Comparison of ENCODE assay signal across 19 mouse cellular contexts in the genomic region with DNA sequence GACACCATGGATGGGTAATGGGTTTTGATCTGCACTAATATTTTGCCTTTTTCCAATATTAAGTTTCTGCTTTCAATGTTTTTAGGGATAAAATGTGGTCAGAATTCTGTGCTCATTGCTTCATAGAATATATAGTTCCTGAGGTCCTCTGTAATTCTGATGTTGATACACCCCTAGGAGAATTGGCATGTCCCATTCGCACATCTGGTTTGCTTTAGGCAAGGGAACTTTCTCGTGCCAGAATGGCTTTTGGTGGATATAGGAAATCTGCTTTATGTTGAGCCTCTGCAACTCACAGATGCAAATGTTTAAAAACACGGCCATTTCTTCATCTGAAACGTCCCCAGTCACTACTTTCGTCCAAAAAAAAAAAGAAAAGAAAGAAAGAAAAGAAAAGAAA.
DNase-seq lines count a peak whose midpoint lies in the region; ATAC-seq and TF ChIP-seq lines count a peak whose summit lies in the region.
"Had no signal": no experiment of that assay in that cellular context is flagged by ENCODE, and none has a peak within 500 bp of the region (broad histone marks: within the 10 kb centered on the region; RNA-seq: fewer than 3 reads in every experiment).

No protein-coding gene starts in this region.

- ATAC-seq in embryonic facial prominence, embryonic 12.5 days (ENCODE audit: insufficient number of reproducible peaks, insufficient read depth, low FRiP score, low TSS enrichment) = 0 out of 2 replicates have a peak, but pooled peaks have one; percentile 31
- peak; percentile 44; the same call in 1 of the 2 replicates for ATAC-seq in limb, embryonic 11.5 days (ENCODE audit: insufficient number of reproducible peaks, low FRiP score, low TSS enrichment, low read depth)
- ATAC-seq: forebrain, embryonic 16.5 days; hindbrain, embryonic 16.5 days; intestine, embryonic 16.5 days had no signal

- no peaks in the 10 kb centered on the region for H3K36me3 ChIP-seq in heart, embryonic 10.5 days
- no peaks in the 10 kb centered on the region for H3K36me3 ChIP-seq in embryonic facial prominence, embryonic 12.5 days
- no peaks in the 10 kb centered on the region for H3K36me3 ChIP-seq in limb, embryonic 11.5 days (ENCODE audit: control insufficient read depth, insufficient read depth, low read length)
- no peaks in the 10 kb centered on the region for H3K36me3 ChIP-seq in hindbrain, embryonic 10.5 days
- H3K36me3 ChIP-seq: heart, embryonic 13.5 days; kidney, embryonic 15.5 days; midbrain, embryonic 10.5 days had no signal

- no peak overlapping the region for H3K4me3 ChIP-seq in heart, embryonic 10.5 days
- no peak overlapping the region for H3K4me3 ChIP-seq in embryonic facial prominence, embryonic 12.5 days
- H3K4me3 ChIP-seq in limb, embryonic 11.5 days (ENCODE audit: low read depth, low read length) = no peak overlapping the region
- no peak overlapping the region for H3K4me3 ChIP-seq in cerebellum, adult 2 months (replicated peaks; ENCODE audit: insufficient read depth, low read depth, low read length)
- H3K4me3 ChIP-seq in hindbrain, embryonic 10.5 days = no peak overlapping the region
- H3K4me3 ChIP-seq: heart, embryonic 13.5 days; kidney, embryonic 15.5 days; left cerebral cortex, adult 2 months; midbrain, embryonic 10.5 days had no signal

- 73% methylated on average over 5 of the region's 5 CpGs for WGBS in heart, embryonic 10.5 days
- WGBS in embryonic facial prominence, embryonic 12.5 days = 30% methylated on average over 5 of the region's 5 CpGs
- 23% methylated on average over 5 of the region's 5 CpGs for WGBS in limb, embryonic 11.5 days
- WGBS in cerebellum, adult 2 months = 97% methylated on average over 5 of the region's 5 CpGs
- 72% methylated on average over 5 of the region's 5 CpGs for WGBS in hindbrain, embryonic 10.5 days

- peaks cover 10% of the 10 kb centered on the region for H3K4me1 ChIP-seq in heart, embryonic 10.5 days
- H3K4me1 ChIP-seq in embryonic facial prominence, embryonic 12.5 days = peaks cover 29% of the 10 kb centered on the region
- peaks cover 17% of the 10 kb centered on the region for H3K4me1 ChIP-seq in limb, embryonic 11.5 days (ENCODE audit: control insufficient read depth, insufficient read depth, low read length)
- peaks cover 7% of the 10 kb centered on the region for H3K4me1 ChIP-seq in cerebellum, adult 2 months (ENCODE audit: control insufficient read depth, insufficient read depth, low read length)
- peaks cover 12% of the 10 kb centered on the region; the same call in 1 of the 2 replicates for H3K4me1 ChIP-seq in hindbrain, embryonic 10.5 days (replicated peaks)

- H3K27ac ChIP-seq in heart, embryonic 10.5 days = no peak overlapping the region
- peak overlapping the region; percentile 92 for H3K27ac ChIP-seq in embryonic facial prominence, embryonic 12.5 days
- H3K27ac ChIP-seq in limb, embryonic 11.5 days (replicated peaks; ENCODE audit: low read depth, low read length) = 0 out of 2 replicates have a peak overlapping the region, but pooled peaks have one; percentile 42
- no peak overlapping the region for H3K27ac ChIP-seq in cerebellum, adult 2 months (ENCODE audit: insufficient read depth, low read length)
- no peak overlapping the region for H3K27ac ChIP-seq in hindbrain, embryonic 10.5 days
- H3K27ac ChIP-seq: heart, embryonic 13.5 days; kidney, embryonic 15.5 days; left cerebral cortex, adult 2 months; macrophage; midbrain, embryonic 10.5 days had no signal

- no peaks in the 10 kb centered on the region for H3K9me3 ChIP-seq in heart, embryonic 10.5 days
- H3K9me3 ChIP-seq in embryonic facial prominence, embryonic 12.5 days = no peaks in the 10 kb centered on the region
- H3K9me3 ChIP-seq in limb, embryonic 11.5 days (ENCODE audit: control insufficient read depth, low read length) = no peaks in the 10 kb centered on the region
- H3K9me3 ChIP-seq in hindbrain, embryonic 10.5 days = no peaks in the 10 kb centered on the region
- H3K9me3 ChIP-seq: heart, embryonic 13.5 days; kidney, embryonic 15.5 days; midbrain, embryonic 10.5 days had no signal

- intact Hi-C loops in heart, postnatal 36 days (cut with DNase I) = no loop called here

- H3K9ac ChIP-seq in embryonic facial prominence, embryonic 12.5 days = no peak overlapping the region
- no peak overlapping the region for H3K9ac ChIP-seq in limb, embryonic 11.5 days (ENCODE audit: low read length)
- H3K9ac ChIP-seq: heart, embryonic 13.5 days; kidney, embryonic 15.5 days had no signal

- TF ChIP-seq CTCF in cerebellum, adult 2 months (IDR thresholded peaks at IDR 0.05; ENCODE audit: borderline replicate concordance, insufficient read depth, low read depth, low read length) = no peak

- H3K4me2 ChIP-seq in embryonic facial prominence, embryonic 12.5 days (replicated peaks) = no peak overlapping the region
- H3K4me2 ChIP-seq in limb, embryonic 11.5 days (ENCODE audit: low read depth, severe bottlenecking) = no peak overlapping the region
- H3K4me2 ChIP-seq: heart, embryonic 13.5 days; kidney, embryonic 15.5 days had no signal

- TF ChIP-seq POLR2A in cerebellum, adult 2 months (IDR thresholded peaks at IDR 0.05; ENCODE audit: borderline replicate concordance, insufficient read depth, low read length) = no peak

- peak; percentile 24 for DNase-seq in heart, embryonic 10.5 days (ENCODE audit: low spot score)
- no peak for DNase-seq in heart, postnatal 36 days
- peak; percentile 80 for DNase-seq in NIH3T3 (ENCODE audit: low read depth)
- DNase-seq in limb, embryonic 11.5 days (ENCODE audit: low spot score) = no peak
- no peak for DNase-seq in cerebellum, adult 2 months
- DNase-seq in kidney, postnatal 25 days = no peak
- DNase-seq in hindbrain, embryonic 10.5 days (ENCODE audit: low spot score) = no peak
- DNase-seq: B cell, adult 2 months; cerebellum, adult 9-10 months; liver had no signal

- H3K27me3 ChIP-seq in heart, embryonic 10.5 days (ENCODE audit: insufficient read depth, poor library complexity, severe bottlenecking) = no peaks in the 10 kb centered on the region
- no peaks in the 10 kb centered on the region for H3K27me3 ChIP-seq in embryonic facial prominence, embryonic 12.5 days
- H3K27me3 ChIP-seq in limb, embryonic 11.5 days (ENCODE audit: control insufficient read depth, insufficient read depth, low read length) = no peaks in the 10 kb centered on the region
- no peaks in the 10 kb centered on the region for H3K27me3 ChIP-seq in cerebellum, adult 2 months (ENCODE audit: control insufficient read depth, insufficient read depth, low read length)
- no peaks in the 10 kb centered on the region for H3K27me3 ChIP-seq in hindbrain, embryonic 10.5 days (ENCODE audit: insufficient read depth, poor library complexity, severe bottlenecking)
- H3K27me3 ChIP-seq: heart, embryonic 13.5 days; kidney, embryonic 15.5 days had no signal

Comparison
In these comparisons a context has a peak if more than half of its experiments do, and no peak if none do; other contexts are left out.
1. DNase-seq: peak in heart, embryonic 10.5 days (single experiment) and NIH3T3 (single experiment); none in heart, postnatal 36 days (0 of 2), limb, embryonic 11.5 days (single experiment), cerebellum, adult 2 months (0 of 2), kidney, postnatal 25 days (0 of 2) and hindbrain, embryonic 10.5 days (single experiment).
2. H3K27ac ChIP-seq: peak in embryonic facial prominence, embryonic 12.5 days (single experiment) and limb, embryonic 11.5 days (single experiment); none in heart, embryonic 10.5 days (single experiment), cerebellum, adult 2 months (single experiment) and hindbrain, embryonic 10.5 days (single experiment).